Mouse (Mus musculus) kidney, embryonic 14.5 days (tissue): ENCODE data around the gene Kif4. TPM values are rescaled to one million over a fixed set of nuclear protein-coding genes. Genes with fewer than 3 reads are reported as not detected.

Source experiments
- polyA plus RNA-seq: library from polyadenylated mRNA; unstranded; fragments of >200 nt; fragmentation: Nextera tagmentation; extraction: Ambion mirVana; gene quantifications from 2 replicates; pipeline ENCODE4 v1.2.1, GENCODE M21; 2014

Gene Kif4
- polyA plus RNA-seq, 1 experiment from 2014 or later = 36.1 TPM

Other genes starting within 250 kb of the Kif4 start
- gene Otud6a, start 196.7 kb upstream of the Kif4 start, polyA plus RNA-seq = not detected in 2 replicates
- 0.42 and 0.86 TPM in 2 replicates for gene Awat2, start 183.0 kb upstream of the Kif4 start, polyA plus RNA-seq
- gene Igbp1, start 131.4 kb upstream of the Kif4 start, polyA plus RNA-seq = 53.7 and 58.5 TPM in 2 replicates
- gene Dgat2l6, start 100.9 kb upstream of the Kif4 start, polyA plus RNA-seq = not detected in 2 replicates
- gene Awat1, start 53.5 kb upstream of the Kif4 start, polyA plus RNA-seq = not detected in 2 replicates
- not detected in 2 replicates for gene P2ry4, start 30.9 kb upstream of the Kif4 start, polyA plus RNA-seq
- gene Arr3, start 20.2 kb upstream of the Kif4 start, polyA plus RNA-seq = not detected in 2 replicates
- gene Pdzd11, start 831 bp downstream of the Kif4 start, polyA plus RNA-seq = 109 and 131 TPM in 2 replicates
- 1.5 and 2.6 TPM in 2 replicates for gene Gdpd2, start 104.1 kb downstream of the Kif4 start, polyA plus RNA-seq
- gene Dlg3, start 142.0 kb downstream of the Kif4 start, polyA plus RNA-seq = 7.3 and 9.3 TPM in 2 replicates